Mouse (Mus musculus) MEL (cell line): ENCODE measurements around the gene Iqschfp. TPM values are rescaled to one million over a fixed set of nuclear protein-coding genes. Genes with fewer than 3 reads are reported as not detected.

Experiments
- DNase-seq: peaks from one replicate; pipeline ENCODE4 v3.0.0; 2011; ENCODE audit warnings: low read depth, low spot score
- H3K27ac ChIP-seq: 2 replicates; pipeline ENCODE4 v1.5.1; 2012; ENCODE audit warnings: low read depth, mild to moderate bottlenecking, control low read depth, low read length, moderate library complexity; ENCODE audit not compliant: control insufficient read depth
- H3K27me3 ChIP-seq, 2 experiments: fragments of 150-350 bp in 1 of 2; sonication (generic) in 1 of 2; 2 replicates each; pipeline ENCODE4 v1.6.1; 2012; ENCODE audit warnings: low read length in 2 of 2, mild to moderate bottlenecking in 2 of 2, improper control_type of control experiment in 1 of 2, moderate library complexity in 1 of 2; ENCODE audit not compliant: insufficient read depth in 2 of 2, control insufficient read depth in 1 of 2
- H3K36me3 ChIP-seq, 2 experiments: 2 replicates each; pipeline ENCODE4 v1.6.1; 2012 to 2014; ENCODE audit warnings: low read length in 2 of 2, improper control_type of control experiment in 1 of 2, inconsistent platforms in 1 of 2, mild to moderate bottlenecking in 1 of 2; ENCODE audit not compliant: insufficient read depth in 2 of 2, control insufficient read depth in 1 of 2
- H3K4me1 ChIP-seq, 2 experiments: fragments of 150-350 bp in 1 of 2; sonication (generic) in 1 of 2; 2 replicates each; pipeline ENCODE4 v1.6.1; 2012; ENCODE audit warnings: low read length in 2 of 2, improper control_type of control experiment in 1 of 2, mild to moderate bottlenecking in 1 of 2; ENCODE audit not compliant: insufficient read depth in 2 of 2, control insufficient read depth in 1 of 2
- H3K4me3 ChIP-seq, 2 experiments: fragments of 150-350 bp in 1 of 2; sonication (generic) in 1 of 2; 2 replicates each; pipeline ENCODE4 v1.5.1; 2012; ENCODE audit warnings: low read depth in 2 of 2, low read length in 2 of 2, mild to moderate bottlenecking in 2 of 2, moderate library complexity in 2 of 2, control low read depth in 1 of 2, improper control_type of control experiment in 1 of 2; ENCODE audit not compliant: control insufficient read depth in 1 of 2, insufficient read depth in 1 of 2
- H3K79me2 ChIP-seq: 2 replicates; pipeline ENCODE4 v1.6.1; 2012; ENCODE audit warnings: mild to moderate bottlenecking, low read length, moderate library complexity; ENCODE audit not compliant: control insufficient read depth, poor library complexity, insufficient read depth
- H3K9ac ChIP-seq: 2 replicates; pipeline ENCODE4 v1.6.1; 2012; ENCODE audit warnings: low read depth, mild to moderate bottlenecking, control low read depth, low read length, moderate library complexity; ENCODE audit not compliant: control insufficient read depth, poor library complexity, severe bottlenecking
- H3K9me3 ChIP-seq: fragments of 150-350 bp; sonication (generic); replicated peaks from 2 replicates; pipeline ENCODE4 v1.6.1; 2012; ENCODE audit warnings: mild to moderate bottlenecking, low read length, improper control_type of control experiment, moderate library complexity; ENCODE audit not compliant: insufficient read depth
- CTCF ChIP-seq, 3 experiments: IDR thresholded peaks in 2 of 3; conservative IDR thresholded peaks in 1 of 3; 2 replicates each; pipeline ENCODE4 v1.5.1; 2011 to 2012; ENCODE audit warnings: low read length in 3 of 3, low read depth in 2 of 3, mild to moderate bottlenecking in 2 of 3, improper control_type of control experiment in 1 of 3, inconsistent platforms in 1 of 3, mixed read lengths in 1 of 3, moderate library complexity in 1 of 3; ENCODE audit not compliant: control insufficient read depth in 1 of 3, insufficient read depth in 1 of 3, poor library complexity in 1 of 3, severe bottlenecking in 1 of 3
- EP300 ChIP-seq, 2 experiments: IDR thresholded peaks; 2 replicates each; pipeline ENCODE4 v1.6.1; 2011; ENCODE audit warnings: improper control_type of control experiment in 2 of 2, low read length in 2 of 2, low read depth in 1 of 2, mild to moderate bottlenecking in 1 of 2
- GABPA ChIP-seq: IDR thresholded peaks from 2 replicates; pipeline ENCODE4 v1.6.1; 2012; ENCODE audit warnings: low read depth, mild to moderate bottlenecking, inconsistent platforms, low read length, improper control_type of control experiment, moderate library complexity
- MEF2A ChIP-seq: IDR thresholded peaks from 2 replicates; pipeline ENCODE4 v1.6.1; 2014; ENCODE audit warnings: low read depth, mild to moderate bottlenecking, inconsistent platforms, low read length, improper control_type of control experiment; ENCODE audit not compliant: poor library complexity, insufficient replicate concordance, severe bottlenecking; ENCODE audit errors: extremely low read depth
- MYC ChIP-seq: IDR thresholded peaks from 2 replicates; pipeline ENCODE4 v1.6.1; 2011; ENCODE audit warnings: low read depth, mild to moderate bottlenecking, low read length, improper control_type of control experiment, moderate library complexity
- POLR2A ChIP-seq, 2 experiments: IDR thresholded peaks; 2 replicates each; pipeline ENCODE4 v1.6.1; 2011 to 2012; ENCODE audit warnings: low read length in 2 of 2, mild to moderate bottlenecking in 2 of 2, control low read depth in 1 of 2, improper control_type of control experiment in 1 of 2, low read depth in 1 of 2, moderate library complexity in 1 of 2; ENCODE audit not compliant: control insufficient read depth in 1 of 2, insufficient read depth in 1 of 2, poor library complexity in 1 of 2
- RAD21 ChIP-seq: IDR thresholded peaks from 2 replicates; pipeline ENCODE4 v1.6.1; 2011; ENCODE audit warnings: mild to moderate bottlenecking, low read depth, low read length, improper control_type of control experiment
- RCOR1 ChIP-seq: IDR thresholded peaks from 2 replicates; pipeline ENCODE4 v1.6.1; 2012; ENCODE audit warnings: low read depth, mild to moderate bottlenecking, inconsistent platforms, low read length, improper control_type of control experiment
- TBP ChIP-seq: IDR thresholded peaks from 2 replicates; pipeline ENCODE4 v1.8.0; 2011; ENCODE audit warnings: low read depth, low read length, improper control_type of control experiment
- UBTF ChIP-seq: IDR thresholded peaks from 2 replicates; pipeline ENCODE4 v1.6.1; 2012; ENCODE audit warnings: low read depth, mild to moderate bottlenecking, inconsistent platforms, low read length, improper control_type of control experiment, moderate library complexity, borderline replicate concordance; ENCODE audit not compliant: insufficient read depth
- USF1 ChIP-seq: IDR thresholded peaks from 2 replicates; pipeline ENCODE4 v1.6.1; 2014; ENCODE audit warnings: low read depth, mild to moderate bottlenecking, inconsistent platforms, low read length, improper control_type of control experiment, moderate library complexity
- USF2 ChIP-seq, 2 experiments: IDR thresholded peaks; 2 replicates each; pipeline ENCODE4 v1.6.1; 2011 to 2012; ENCODE audit warnings: improper control_type of control experiment in 2 of 2, low read length in 2 of 2, borderline replicate concordance in 1 of 2, inconsistent platforms in 1 of 2, low read depth in 1 of 2, mild to moderate bottlenecking in 1 of 2; ENCODE audit not compliant: insufficient read depth in 1 of 2
- ZC3H11A ChIP-seq: IDR thresholded peaks from 2 replicates; pipeline ENCODE4 v1.6.1; 2012; ENCODE audit warnings: low read depth, mild to moderate bottlenecking, inconsistent platforms, low read length, improper control_type of control experiment
- polyA plus RNA-seq, 2 experiments: library from polyadenylated mRNA; stranded (reverse) in 1 of 2; unstranded in 1 of 2; fragments of >175 nt in 1 of 2; fragments of >200 nt in 1 of 2; gene quantifications; 2 replicates each; pipeline versions ENCODE4 v1.2.1 to v1.2.4; 2012; ENCODE audit warnings: low replicate concordance in 2 of 2, low read depth in 1 of 2; ENCODE audit not compliant: insufficient read length in 2 of 2, insufficient read depth in 1 of 2, missing spikeins in 1 of 2
- total RNA-seq: library from RNA; depleted of rRNA; stranded (reverse); fragments of 300-350 nt; gene quantifications from 2 replicates; pipeline ENCODE4 v1.2.3, GENCODE M21; 2012

Gene Iqschfp
- total and polyA plus RNA-seq, 3 experiments = not detected

- no peak for DNase-seq
- no peaks in the 10 kb centered on the region for H3K36me3 ChIP-seq
- H3K4me3 ChIP-seq = no peak overlapping the region
- no peaks in the 10 kb centered on the region for H3K79me2 ChIP-seq
- no peaks in the 10 kb centered on the region; a peak in 1 of 4 replicates for H3K27me3 ChIP-seq
- no peaks in the 10 kb centered on the region for H3K9me3 ChIP-seq
- no peak overlapping the region for H3K27ac ChIP-seq
- no peak overlapping the region for H3K9ac ChIP-seq
- no peaks in the 10 kb centered on the region for H3K4me1 ChIP-seq
- TF ChIP-seq GABPA (no peak), EP300 (IDR thresholded peaks at IDR 0.05; ENCODE audit: low read depth in 1 of 2, low read length in 2 of 2) (no peak), ZC3H11A (no peak), UBTF (no peak), USF1 (no peak), CTCF (IDR thresholded peaks at IDR 0.05 in 2 of 3, conservative IDR thresholded peaks at IDR 0.05 in 1 of 3; ENCODE audit: control insufficient read depth in 1 of 3, insufficient read depth in 1 of 3, low read depth in 2 of 3, low read length in 3 of 3, poor library complexity in 1 of 3, severe bottlenecking in 1 of 3) (no peak)
Observed at GRCm38 (mm10) chr3:68246154-68246553, 354.1 kb downstream of the Iqschfp start.

GRCm38 (mm10) chr3:68250589-68250988 is 358.6 kb downstream of the Iqschfp start:
- H3K27me3 ChIP-seq = no peaks in the 10 kb centered on the region; a peak in 1 of 4 replicates
- no peak for DNase-seq
- H3K4me1 ChIP-seq = no peaks in the 10 kb centered on the region
- H3K9me3 ChIP-seq = no peaks in the 10 kb centered on the region
- no peak overlapping the region for H3K27ac ChIP-seq
- no peaks in the 10 kb centered on the region for H3K36me3 ChIP-seq
- no peak overlapping the region for H3K4me3 ChIP-seq
- H3K9ac ChIP-seq = no peak overlapping the region
- TF ChIP-seq TBP (no peak), MYC (no peak), ZC3H11A (no peak), RAD21 (no peak), UBTF (no peak), POLR2A (IDR thresholded peaks at IDR 0.05; ENCODE audit: control insufficient read depth in 1 of 2, insufficient read depth in 1 of 2, low read depth in 1 of 2, low read length in 2 of 2, poor library complexity in 1 of 2) (no peak), USF1 (no peak), USF2 (IDR thresholded peaks at IDR 0.05; ENCODE audit: borderline replicate concordance in 1 of 2, insufficient read depth in 1 of 2, low read depth in 1 of 2, low read length in 2 of 2) (no peak), EP300 (IDR thresholded peaks at IDR 0.05; ENCODE audit: low read depth in 1 of 2, low read length in 2 of 2) (no peak)
- H3K79me2 ChIP-seq = no peaks in the 10 kb centered on the region

- Histone ChIP-seq H3K27ac (no peak overlapping the region), H3K4me3 (no peak overlapping the region), H3K36me3 (no peaks in the 10 kb centered on the region), H3K79me2 (no peaks in the 10 kb centered on the region), H3K27me3 (no peaks in the 10 kb centered on the region), H3K9ac (no peak overlapping the region), H3K4me1 (no peaks in the 10 kb centered on the region)
- DNase-seq = no peak
- no peak for TF ChIP-seq USF2 (IDR thresholded peaks at IDR 0.05; ENCODE audit: borderline replicate concordance in 1 of 2, insufficient read depth in 1 of 2, low read depth in 1 of 2, low read length in 2 of 2)
- no peak for TF ChIP-seq MEF2A
- no peak for TF ChIP-seq RCOR1
- TF ChIP-seq, all 39 proteins: peak for 0
- H3K9me3 ChIP-seq = no peaks in the 10 kb centered on the region
Observed at GRCm38 (mm10) chr3:68252335-68252734, 360.3 kb downstream of the Iqschfp start.
